Mouse (Mus musculus) kidney, adult 2 months (tissue): Measurements from ENCODE around the gene Chst11.

Source experiments
- CTCF ChIP-seq: fragments of 200-500 bp; conservative IDR thresholded peaks from 2 replicates; pipeline ENCODE4 v1.5.1; 2011; ENCODE audit warnings: low read depth, mild to moderate bottlenecking, control low read depth, low read length, moderate library complexity, mixed read lengths; ENCODE audit not compliant: insufficient read depth, insufficient read length
- POLR2A ChIP-seq: fragments of 200-500 bp; IDR thresholded peaks from one replicate; pipeline ENCODE4 v1.6.1; 2011; ENCODE audit warnings: low read depth, low read length, control low read depth

GRCm38 (mm10) chr10:83210122-83210521 is 224.8 kb downstream of the Chst11 start:
- TF ChIP-seq CTCF (no peak), POLR2A (no peak)
